Mouse (Mus musculus) natural killer cell, adult 2 months (primary cell): Measurements from ENCODE around the gene Olfr90.

ENCODE experiments used
- DNase-seq, 2 experiments: peaks; one replicate each; pipeline ENCODE4 v3.0.0; 2022; ENCODE audit warnings: low spot score in 2 of 2

Gene Olfr90

GRCm38 (mm10) chr17:37061435-37061834 lies 26.9 kb downstream of the Olfr90 start:
- DNase-seq: no peak

GRCm38 (mm10) chr17:37056957-37057356 lies 31.3 kb downstream of the Olfr90 start:
- no peak for DNase-seq

GRCm38 (mm10) chr17:37051745-37052144 lies 36.6 kb downstream of the Olfr90 start:
- no peak for DNase-seq

- DNase-seq: peak in 1 of 2 experiments; percentile 9
Measured at GRCm38 (mm10) chr17:37050876-37051275, 37.4 kb downstream of the Olfr90 start.

- peak; percentile 63 to 76 for DNase-seq
Measured at GRCm38 (mm10) chr17:37050399-37050798, 37.9 kb downstream of the Olfr90 start.

GRCm38 (mm10) chr17:37049570-37050310 lies 38.6 kb downstream of the Olfr90 start:
- peak; percentile 28 to 32 for DNase-seq

- DNase-seq: no peak
Measured at GRCm38 (mm10) chr17:37048383-37048782, 39.9 kb downstream of the Olfr90 start.

GRCm38 (mm10) chr17:37047981-37048380 lies 40.3 kb downstream of the Olfr90 start:
- no peak for DNase-seq

- DNase-seq: no peak
Measured at GRCm38 (mm10) chr17:37047332-37047976, 40.8 kb downstream of the Olfr90 start.

GRCm38 (mm10) chr17:37046312-37047112 lies 41.8 kb downstream of the Olfr90 start:
- DNase-seq: peak; percentile 59 to 67

- peak; percentile 29 to 40 for DNase-seq
Measured at GRCm38 (mm10) chr17:37045611-37046311, 42.5 kb downstream of the Olfr90 start, which contains the start of gene Gabbr1. TSS of gene Gabbr1 (plus strand) at chr17:37045966.

GRCm38 (mm10) chr17:37044651-37045244 lies 43.6 kb downstream of the Olfr90 start:
- DNase-seq: no peak

GRCm38 (mm10) chr17:37039127-37039894 lies 49.0 kb downstream of the Olfr90 start:
- no peak for DNase-seq
